22 mouse cellular contexts compared by ENCODE assay signal in the genomic region with DNA sequence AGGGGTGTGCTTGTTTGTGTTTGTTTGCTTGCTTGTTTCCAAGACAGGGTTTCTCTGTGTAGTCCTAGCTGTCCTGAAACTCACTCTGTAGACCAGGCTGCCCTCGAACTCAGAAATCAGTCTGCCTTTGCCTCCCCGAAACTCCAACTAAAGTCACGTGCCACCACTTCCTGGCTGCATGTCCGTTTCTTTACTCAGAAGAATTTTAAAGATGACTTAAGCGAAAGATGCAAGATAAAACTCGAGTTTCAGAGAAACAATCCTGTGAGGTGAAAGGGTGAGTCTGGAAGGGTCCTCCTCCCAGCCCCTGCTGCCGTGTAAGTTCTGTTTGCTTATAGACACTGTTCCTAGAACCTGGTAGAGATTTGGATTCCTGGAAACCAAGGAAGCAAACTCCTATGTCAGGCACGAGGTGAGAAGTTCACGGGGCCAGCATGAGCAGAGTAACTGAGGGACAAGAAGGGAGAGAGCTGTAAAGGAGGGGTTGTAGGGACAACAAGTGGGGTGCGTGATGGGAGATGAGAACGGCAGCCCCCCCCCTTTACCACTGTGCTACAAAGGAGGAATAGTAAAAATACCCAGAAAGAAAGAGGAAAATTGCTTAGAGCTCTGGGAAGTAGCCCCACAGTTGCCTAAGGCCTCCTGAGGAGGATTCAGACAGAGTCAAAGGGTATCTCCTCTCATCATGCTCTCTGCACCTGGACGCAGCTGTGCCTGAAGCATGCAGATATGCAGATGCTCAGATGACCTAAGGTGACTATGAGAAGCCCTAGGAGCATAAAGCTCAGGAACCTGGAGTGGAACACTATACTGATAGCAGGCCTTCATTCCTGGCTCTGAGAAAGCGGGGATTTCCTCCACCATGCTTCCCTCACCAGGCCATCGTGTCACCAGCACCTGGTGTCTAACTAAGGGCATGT. TPM values are rescaled to one million over a fixed set of nuclear protein-coding genes. Genes with fewer than 3 reads are reported as not detected.
DNase-seq lines count a peak whose midpoint lies in the region; ATAC-seq and TF ChIP-seq lines count a peak whose summit lies in the region.
"Had no signal": no experiment of that assay in that cellular context is flagged by ENCODE, and none has a peak within 500 bp of the region (broad histone marks: within the 10 kb centered on the region; RNA-seq: fewer than 3 reads in every experiment).

No protein-coding gene starts in this region.

- no peak for TF ChIP-seq CTCF in hindbrain, postnatal 0 days (IDR thresholded peaks at IDR 0.05; ENCODE audit: low read depth)

- H3K36me3 ChIP-seq in hindbrain, postnatal 0 days (ENCODE audit: insufficient read depth, low read length) = no peaks in the 10 kb centered on the region
- H3K36me3 ChIP-seq: embryonic facial prominence, embryonic 10.5 days; hindbrain, embryonic 15.5 days; limb, embryonic 13.5 days; liver, embryonic 13.5 days; lung, embryonic 15.5 days had no signal

- H3K4me3 ChIP-seq in hindbrain, postnatal 0 days (ENCODE audit: low read length) = no peak overlapping the region
- H3K4me3 ChIP-seq: embryonic facial prominence, embryonic 10.5 days; hindbrain, embryonic 15.5 days; limb, embryonic 13.5 days; liver, embryonic 13.5 days; lung, embryonic 15.5 days had no signal

- no peaks in the 10 kb centered on the region for H3K9me3 ChIP-seq in hindbrain, postnatal 0 days (ENCODE audit: low read length)
- H3K9me3 ChIP-seq: embryonic facial prominence, embryonic 10.5 days; hindbrain, embryonic 15.5 days; limb, embryonic 13.5 days; liver, embryonic 13.5 days; lung, embryonic 15.5 days had no signal

- 0 out of 2 replicates have a peak, but pooled peaks have one; percentile 14 for ATAC-seq in megakaryocyte progenitor cell, adult 5-6 weeks (replicated peaks; ENCODE audit: poor library complexity)
- ATAC-seq in hindbrain, postnatal 0 days = no peak
- ATAC-seq: forebrain, embryonic 16.5 days; intestine, postnatal 0 days had no signal

- peak; percentile 13 for DNase-seq in thymus, postnatal 14 days
- no peak for DNase-seq in thymus, postnatal 4 days
- DNase-seq in T-cell, adult 2 months (ENCODE audit: low spot score) = peak; percentile 24
- no peak for DNase-seq in layer of hippocampus, postnatal 36 days
- no peak for DNase-seq in hindbrain, postnatal 0 days (ENCODE audit: low spot score)
- no peak for DNase-seq in adrenal gland, adult 8-10 months
- DNase-seq: adrenal gland, postnatal 36 days; cerebellum, adult 11 months; cerebellum, adult 9-11 months; gastrocnemius, postnatal 25 days; heart, postnatal 4 days; kidney, postnatal 36 days; liver, embryonic 13.5 days; lung, postnatal 4 days had no signal

- H3K4me1 ChIP-seq in hindbrain, postnatal 0 days (ENCODE audit: insufficient read depth, low read length) = no peaks in the 10 kb centered on the region
- H3K4me1 ChIP-seq: hindbrain, embryonic 15.5 days; limb, embryonic 13.5 days had no signal

- WGBS in hindbrain, postnatal 0 days = 81% methylated on average over 14 of the region's 14 CpGs

- H3K27ac ChIP-seq in hindbrain, postnatal 0 days = no peak overlapping the region
- H3K27ac ChIP-seq: embryonic facial prominence, embryonic 10.5 days; hindbrain, embryonic 15.5 days; limb, embryonic 13.5 days; liver, embryonic 13.5 days; lung, embryonic 15.5 days had no signal

- H3K4me2 ChIP-seq in hindbrain, postnatal 0 days (ENCODE audit: low read depth, low read length) = no peak overlapping the region
- H3K4me2 ChIP-seq: hindbrain, embryonic 15.5 days; limb, embryonic 13.5 days; liver, embryonic 13.5 days; lung, embryonic 15.5 days; midbrain, embryonic 11.5 days had no signal

- H3K27me3 ChIP-seq in hindbrain, postnatal 0 days (ENCODE audit: insufficient read depth, low read length) = no peaks in the 10 kb centered on the region
- H3K27me3 ChIP-seq: hindbrain, embryonic 15.5 days; limb, embryonic 13.5 days had no signal

- H3K9ac ChIP-seq in hindbrain, postnatal 0 days (replicated peaks; ENCODE audit: low read length) = no peak overlapping the region
- H3K9ac ChIP-seq: hindbrain, embryonic 15.5 days; limb, embryonic 13.5 days; liver, embryonic 13.5 days; lung, embryonic 15.5 days had no signal

RNA-seq across cellular contexts. Expression of gene Tmed10, which starts 8.4 kb away (rescaled TPM):
- 327 and 328 TPM in 2 replicates for total RNA-seq in megakaryocyte progenitor cell, adult 5-6 weeks (2015)
- 142 and 176 TPM in 2 replicates for total RNA-seq in megakaryocyte progenitor cell, adult 5-6 weeks (2017)
- total RNA-seq in layer of hippocampus, postnatal 36 days (2021) = 100 to 1,000 TPM; 162 to 167 TPM
- 55.0 and 59.3 TPM in 2 replicates for total RNA-seq in hindbrain, postnatal 0 days (2014; rRNA removed)
- polyA plus RNA-seq in hindbrain, postnatal 0 days (2015; fragmentation: Nextera tagmentation; extraction: Ambion mirVana) = 222 and 224 TPM in 2 replicates
- 100 to 1,000 TPM; 326 to 334 (median 331) TPM for total RNA-seq in adrenal gland, adult 8-10 months (2022)

RNA-seq across cellular contexts. Expression of gene Nek9, which starts 43.9 kb away (rescaled TPM):
- 34.0 and 36.1 TPM in 2 replicates for total RNA-seq in megakaryocyte progenitor cell, adult 5-6 weeks (2015)
- total RNA-seq in megakaryocyte progenitor cell, adult 5-6 weeks (2017) = 20.4 and 23.6 TPM in 2 replicates
- total RNA-seq in layer of hippocampus, postnatal 36 days (2021) = 10 to 100 TPM; 32.6 TPM
- 20.5 and 21.5 TPM in 2 replicates for total RNA-seq in hindbrain, postnatal 0 days (2014; rRNA removed)
- polyA plus RNA-seq in hindbrain, postnatal 0 days (2015; fragmentation: Nextera tagmentation; extraction: Ambion mirVana) = 8.9 and 10.5 TPM in 2 replicates
- total RNA-seq in adrenal gland, adult 8-10 months (2022) = 100 to 1,000 TPM in 3 of 4 experiments, 10 to 100 TPM in 1; 96.5 to 138 (median 126) TPM

Comparison
In these comparisons a context has a peak if more than half of its experiments do, and no peak if none do; other contexts are left out.
1. DNase-seq: peak in thymus, postnatal 14 days (single experiment) and T-cell, adult 2 months (single experiment); none in thymus, postnatal 4 days (single experiment), layer of hippocampus, postnatal 36 days (0 of 2), hindbrain, postnatal 0 days (single experiment) and adrenal gland, adult 8-10 months (single experiment).